Mouse (Mus musculus): ENCODE measurements around the gene Tmem145. TPM values are rescaled to one million over a fixed set of nuclear protein-coding genes. Genes with fewer than 3 reads are reported as not detected.
A peak's percentile ranks its signal among the peaks of the same experiment; 100 is the strongest.

Tmem145 gene
- polyA plus RNA-seq, 1 experiment from 2014 or later, result 0.11 TPM

DNA sequence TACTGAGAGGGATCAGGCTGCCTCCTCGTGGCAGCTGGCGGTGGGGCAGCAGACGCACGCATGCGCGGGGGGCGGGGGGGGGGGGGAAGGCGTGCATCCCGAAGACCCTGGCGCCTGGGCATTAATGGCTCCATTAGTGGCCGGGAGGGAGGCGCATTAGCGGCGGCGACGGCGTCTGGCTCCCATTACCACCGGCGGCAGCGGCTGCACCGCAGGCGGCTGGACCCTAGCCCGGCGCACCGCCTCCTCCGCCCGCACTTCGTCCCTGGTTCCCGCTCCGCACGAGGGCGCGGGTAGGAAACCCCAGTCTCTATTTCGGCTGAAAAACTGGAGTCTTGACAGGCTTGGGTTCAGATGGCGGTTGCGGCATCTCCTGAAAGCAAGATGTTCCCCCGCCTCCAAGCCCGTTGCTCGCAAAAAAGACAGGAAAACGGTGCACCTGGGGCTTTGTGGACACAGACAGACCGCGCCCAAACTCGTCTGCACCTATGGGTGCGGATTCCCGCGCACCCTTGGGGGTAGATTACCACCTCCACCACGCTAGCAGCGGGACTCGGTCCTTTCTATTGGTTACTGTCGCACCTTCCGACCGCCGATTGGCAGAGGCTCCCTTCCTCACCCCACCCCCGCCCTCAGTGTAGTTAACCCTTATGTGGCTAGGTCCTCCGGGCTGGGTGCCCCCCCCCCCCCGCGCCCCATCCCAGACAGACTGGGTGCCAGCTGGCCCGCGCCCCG, 27.4 kb upstream of the Tmem145 start:
- H3K4me2 ChIP-seq, result peak overlapping the region; percentile 92
- ATAC-seq (ENCODE audit: extremely low read depth, insufficient number of reproducible peaks, low FRiP score, low TSS enrichment), result 0 out of 2 replicates have a peak, but pooled peaks have one; percentile 3
- under 1% methylated on average over 50 of the region's 60 CpGs for WGBS

DNA sequence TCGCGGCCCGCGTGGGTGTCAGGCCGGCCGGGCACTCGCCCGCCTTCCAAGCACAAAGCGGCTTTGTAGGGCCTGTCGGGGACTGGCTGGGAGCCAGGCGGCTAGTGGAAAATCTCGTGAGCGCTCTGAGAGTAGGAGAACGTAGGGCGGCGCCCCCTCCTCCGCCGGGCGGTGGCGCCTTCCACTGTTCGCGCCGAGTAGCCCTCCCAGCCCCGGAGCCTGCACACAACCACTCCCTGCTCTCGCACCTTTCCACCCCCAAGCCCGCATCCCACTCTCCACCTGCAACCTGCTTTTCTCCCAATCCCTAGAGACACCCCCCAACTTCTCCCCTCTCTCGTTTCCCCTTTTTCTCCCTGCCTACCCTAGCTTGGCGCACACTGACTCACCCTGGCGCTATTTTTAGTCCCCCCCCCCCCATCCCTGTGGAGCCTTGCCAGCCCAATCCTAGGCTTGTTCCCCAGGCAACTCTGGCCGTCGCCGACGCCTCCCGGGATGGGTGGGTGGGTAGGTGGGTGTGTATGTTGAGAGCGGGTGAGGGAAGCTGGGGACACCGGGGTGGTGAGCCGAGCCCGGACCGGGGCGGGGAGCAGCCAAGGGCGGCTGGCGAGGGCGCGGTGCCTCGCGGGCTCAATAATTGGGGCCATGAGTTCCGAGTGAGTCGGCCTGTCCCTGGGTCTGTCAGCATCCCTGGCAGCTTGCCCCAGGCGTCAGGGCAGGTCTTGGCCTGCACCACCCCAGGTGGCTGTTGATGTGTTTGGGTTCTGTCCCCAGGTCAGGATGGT, 26.6 kb upstream of the Tmem145 start:
- Histone ChIP-seq H3K4me1 (peaks cover 74% of the 10 kb centered on the region), H3K4me2 (peak overlapping the region; percentile 92), H3K27ac (replicated peaks) (peak overlapping the region; percentile 100), H3K27me3 (replicated peaks) (no peaks in the 10 kb centered on the region), H3K36me3 (peaks cover 9% of the 10 kb centered on the region), H3K9me3 (no peaks in the 10 kb centered on the region), H3K4me3 (peak overlapping the region; percentile 69), H3K9ac (peak overlapping the region; percentile 91)
- peak; percentile 6; the same call in 1 of the 2 replicates for ATAC-seq (ENCODE audit: extremely low read depth, insufficient number of reproducible peaks, low FRiP score, low TSS enrichment)
- WGBS, result under 1% methylated on average over 42 of the region's 49 CpGs

More for the DNA sequence above, 27.4 kb upstream of the Tmem145 start:
- H3K9me3 ChIP-seq, result no peaks in the 10 kb centered on the region
- H3K27ac ChIP-seq (replicated peaks), result peak overlapping the region; percentile 100
- peaks cover 74% of the 10 kb centered on the region for H3K4me1 ChIP-seq
- H3K36me3 ChIP-seq, result peaks cover 15% of the 10 kb centered on the region
- peak overlapping the region; percentile 91 for H3K9ac ChIP-seq
- H3K27me3 ChIP-seq (replicated peaks), result no peaks in the 10 kb centered on the region
- H3K4me3 ChIP-seq, result peak overlapping the region; percentile 69

DNA sequence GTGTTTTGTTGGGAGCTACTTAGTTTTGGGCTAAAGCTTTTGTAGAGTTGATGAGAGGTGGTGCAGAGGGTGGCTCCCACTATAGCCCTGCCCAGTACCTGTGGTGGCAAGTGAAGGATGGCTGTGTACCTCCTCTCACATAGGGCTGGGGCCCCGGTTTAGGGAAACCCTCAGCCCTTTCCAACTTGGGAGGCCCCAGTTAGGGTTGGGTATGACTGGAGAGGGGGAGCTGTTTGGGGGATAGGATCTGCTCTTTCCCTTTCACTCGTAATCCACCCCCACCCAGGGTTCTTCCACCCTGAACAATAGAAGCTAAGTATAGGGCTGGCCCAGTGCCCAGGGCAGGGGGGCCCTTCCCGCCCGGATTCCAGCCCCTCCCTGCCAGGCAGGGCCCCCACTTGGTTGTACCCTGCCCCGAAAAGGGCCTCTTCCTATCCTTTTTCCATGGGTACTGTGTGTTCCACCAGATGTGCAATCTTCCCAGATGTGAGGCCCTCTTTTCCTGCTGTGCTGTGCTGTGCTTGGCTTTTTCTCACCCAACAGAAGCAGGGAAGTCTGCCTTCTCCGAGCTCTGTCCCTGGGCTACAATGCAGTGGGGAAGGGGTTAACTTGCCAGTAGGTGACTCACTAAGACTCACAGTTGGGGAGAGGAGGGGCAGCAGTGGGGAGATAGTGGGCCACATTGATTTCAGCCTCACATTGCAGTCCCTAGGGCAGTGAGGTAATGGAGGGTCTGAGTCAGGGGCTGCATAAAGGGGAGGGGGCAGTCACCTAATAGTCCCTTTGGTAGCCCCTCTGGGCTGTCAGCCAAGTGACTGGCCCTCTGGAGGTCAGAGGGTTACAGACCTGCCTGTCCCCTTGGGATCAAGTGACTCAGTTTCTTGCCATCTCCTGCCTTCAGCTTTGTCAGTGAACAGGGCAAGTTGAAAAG, 25.8 kb upstream of the Tmem145 start:
- Histone ChIP-seq H3K9ac (peak overlapping the region; percentile 91), H3K4me3 (peak overlapping the region; percentile 69), H3K27me3 (replicated peaks) (no peaks in the 10 kb centered on the region), H3K4me2 (peak overlapping the region; percentile 92), H3K36me3 (peaks cover 9% of the 10 kb centered on the region), H3K9me3 (no peaks in the 10 kb centered on the region), H3K4me1 (peaks cover 74% of the 10 kb centered on the region), H3K27ac (replicated peaks) (peak overlapping the region; percentile 100)
- WGBS, result under 1% methylated on average over 6 of the region's 6 CpGs
- ATAC-seq (ENCODE audit: extremely low read depth, insufficient number of reproducible peaks, low FRiP score, low TSS enrichment), result peak; percentile 10

DNA sequence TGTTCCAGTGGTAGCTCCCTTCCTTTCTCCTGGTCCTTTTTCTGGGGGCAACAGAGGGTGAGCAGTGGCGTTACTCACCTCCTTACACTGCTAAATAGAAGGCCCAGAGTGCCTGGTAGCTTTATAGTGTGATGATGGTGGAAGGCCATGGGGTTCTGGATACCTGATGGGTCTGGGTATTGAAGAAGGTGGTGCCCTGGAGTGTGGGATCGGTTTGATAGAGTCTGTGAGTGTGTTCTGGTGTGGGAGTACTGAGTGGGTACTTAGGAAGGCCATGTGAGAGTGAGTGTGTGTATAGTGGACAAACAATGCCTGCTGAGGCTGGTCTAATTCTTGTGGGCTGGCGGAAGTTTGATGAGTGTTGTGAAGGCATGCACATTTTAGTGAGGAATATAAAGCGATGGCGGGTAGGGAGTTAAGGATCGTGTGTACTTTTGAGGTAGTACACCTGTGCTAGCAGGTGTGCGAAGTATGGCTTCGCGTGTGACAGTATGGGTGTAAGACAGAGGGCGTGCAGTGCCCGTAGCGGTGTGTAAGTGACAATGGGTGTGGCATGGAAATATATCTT, 24.7 kb upstream of the Tmem145 start:
- Histone ChIP-seq H3K36me3 (peaks cover 18% of the 10 kb centered on the region), H3K27me3 (replicated peaks) (no peaks in the 10 kb centered on the region), H3K9ac (peak overlapping the region; percentile 91), H3K4me1 (peaks cover 63% of the 10 kb centered on the region), H3K27ac (replicated peaks) (peak overlapping the region; percentile 100), H3K4me3 (peak overlapping the region; percentile 69), H3K4me2 (peak overlapping the region; percentile 92), H3K9me3 (no peaks in the 10 kb centered on the region)
- 16% methylated on average over 12 of the region's 12 CpGs for WGBS
- no peak for ATAC-seq (ENCODE audit: extremely low read depth, insufficient number of reproducible peaks, low FRiP score, low TSS enrichment)

DNA sequence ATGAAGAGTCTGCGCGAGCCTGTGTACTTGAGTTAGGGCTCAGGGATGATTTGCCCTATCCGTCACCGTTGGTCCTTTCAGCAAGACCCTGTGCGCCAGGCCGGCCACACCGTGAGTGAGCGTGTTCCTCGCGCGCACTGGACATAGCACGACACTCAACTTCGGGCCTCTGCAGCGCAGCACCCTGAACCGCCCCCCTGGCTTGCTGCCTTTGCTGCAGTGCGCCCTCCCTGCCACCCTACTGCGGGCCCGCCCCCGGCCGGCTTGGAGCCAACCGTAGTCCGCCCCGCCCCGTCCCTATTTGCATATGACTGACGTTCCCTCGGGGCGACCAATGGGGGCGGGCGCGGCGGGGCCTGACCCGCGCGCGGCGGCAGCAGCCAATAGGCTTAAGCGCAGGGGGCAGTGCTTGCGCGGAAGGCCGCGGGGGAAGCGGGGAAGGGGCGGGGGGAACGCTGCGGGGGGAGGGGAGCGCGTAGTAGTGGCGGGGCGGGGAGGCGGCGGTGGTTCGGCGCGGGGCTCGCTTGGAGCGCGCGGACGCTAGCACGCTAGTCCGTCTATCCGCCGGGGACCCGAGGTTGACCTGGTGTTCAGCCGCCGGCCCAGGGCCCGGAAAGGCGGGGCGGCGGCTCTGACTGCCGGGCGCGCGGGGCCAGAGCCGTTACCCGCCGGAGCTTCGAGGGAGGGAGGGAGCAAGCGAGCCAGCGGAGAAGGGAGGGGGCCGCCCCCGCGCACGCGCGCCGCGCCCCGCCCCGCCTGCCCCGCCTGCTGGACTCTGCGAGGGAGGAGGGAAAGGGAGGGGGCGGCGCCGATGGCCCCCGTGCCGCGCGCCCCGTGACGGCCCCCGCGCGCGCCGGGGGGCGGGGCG, 23.9 kb upstream of the Tmem145 start:
- H3K9ac ChIP-seq, result peak overlapping the region; percentile 91
- H3K4me3 ChIP-seq, result peak overlapping the region; percentile 69
- no peaks in the 10 kb centered on the region for H3K27me3 ChIP-seq (replicated peaks)
- H3K9me3 ChIP-seq, result no peaks in the 10 kb centered on the region
- WGBS, result under 1% methylated on average over 55 of the region's 108 CpGs
- H3K4me1 ChIP-seq, result peaks cover 56% of the 10 kb centered on the region
- peak overlapping the region; percentile 97 for H3K4me2 ChIP-seq
- peak; percentile 79 for ATAC-seq (ENCODE audit: extremely low read depth, insufficient number of reproducible peaks, low FRiP score, low TSS enrichment)
- H3K27ac ChIP-seq (replicated peaks), result peak overlapping the region; percentile 100
- peaks cover 25% of the 10 kb centered on the region for H3K36me3 ChIP-seq

DNA sequence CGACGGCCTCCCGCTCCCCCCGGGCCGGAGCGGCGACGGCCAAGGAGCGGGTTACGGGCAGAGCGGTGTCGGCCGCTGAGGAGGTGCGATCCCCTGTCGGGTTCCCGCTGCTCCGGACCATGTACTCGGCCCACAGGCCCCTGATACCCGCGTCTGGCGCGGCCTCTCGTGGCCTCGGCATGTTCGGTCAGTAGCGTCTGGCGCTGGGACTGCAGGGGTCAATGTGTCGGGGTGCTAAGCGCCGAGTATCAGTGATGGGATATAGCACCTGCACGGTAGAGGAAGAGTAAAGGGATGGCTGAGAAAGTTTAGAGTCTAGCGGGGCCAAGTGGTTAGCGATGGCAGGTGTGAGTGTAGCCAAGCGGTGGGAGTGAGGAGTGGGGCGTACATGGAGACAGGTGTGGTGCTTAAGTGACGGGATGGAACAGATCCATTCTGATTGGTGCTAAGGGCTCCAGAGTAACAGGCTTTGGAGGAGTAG, 23.1 kb upstream of the Tmem145 start:
- peak; percentile 0; the same call in 1 of the 2 replicates for ATAC-seq (ENCODE audit: extremely low read depth, insufficient number of reproducible peaks, low FRiP score, low TSS enrichment)
- H3K9me3 ChIP-seq, result no peaks in the 10 kb centered on the region
- H3K36me3 ChIP-seq, result peaks cover 33% of the 10 kb centered on the region
- peak overlapping the region; percentile 97 for H3K4me2 ChIP-seq
- H3K27ac ChIP-seq (replicated peaks), result peak overlapping the region; percentile 100
- peak overlapping the region; percentile 69 for H3K4me3 ChIP-seq
- peaks cover 48% of the 10 kb centered on the region for H3K4me1 ChIP-seq
- no peaks in the 10 kb centered on the region for H3K27me3 ChIP-seq (replicated peaks)
- H3K9ac ChIP-seq, result peak overlapping the region; percentile 87
- 1% methylated on average over 27 of the region's 36 CpGs for whole genome bisulfite sequencing

DNA sequence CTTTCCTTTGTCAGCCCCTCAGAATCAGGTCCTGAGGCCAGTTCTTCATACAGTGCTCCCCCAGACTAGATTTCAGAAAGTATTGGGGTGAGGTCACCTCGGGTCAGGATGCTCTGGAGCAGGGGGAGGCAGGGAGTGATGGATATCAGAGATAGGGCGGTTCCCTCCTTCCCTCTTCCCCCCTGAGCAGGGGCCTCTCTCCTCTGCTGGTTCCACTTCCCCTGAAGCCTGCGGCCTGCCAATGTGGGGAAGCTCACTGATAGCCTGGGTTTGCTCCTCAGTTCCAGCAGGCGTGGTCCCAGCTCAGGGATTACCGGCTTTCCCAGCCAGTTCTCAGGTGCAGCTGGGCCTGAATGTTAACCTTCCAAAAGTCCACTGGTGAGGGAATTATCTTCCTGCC, 22.3 kb upstream of the Tmem145 start:
- Histone ChIP-seq H3K4me2 (peak overlapping the region; percentile 97), H3K36me3 (peaks cover 42% of the 10 kb centered on the region), H3K27me3 (replicated peaks) (no peaks in the 10 kb centered on the region), H3K9me3 (no peaks in the 10 kb centered on the region), H3K9ac (peak overlapping the region; percentile 87), H3K4me1 (peaks cover 45% of the 10 kb centered on the region), H3K4me3 (peak overlapping the region; percentile 69), H3K27ac (replicated peaks) (peak overlapping the region; percentile 100)
- WGBS, result 9% methylated on average over 5 of the region's 5 CpGs
- no peak for ATAC-seq (ENCODE audit: extremely low read depth, insufficient number of reproducible peaks, low FRiP score, low TSS enrichment)

DNA sequence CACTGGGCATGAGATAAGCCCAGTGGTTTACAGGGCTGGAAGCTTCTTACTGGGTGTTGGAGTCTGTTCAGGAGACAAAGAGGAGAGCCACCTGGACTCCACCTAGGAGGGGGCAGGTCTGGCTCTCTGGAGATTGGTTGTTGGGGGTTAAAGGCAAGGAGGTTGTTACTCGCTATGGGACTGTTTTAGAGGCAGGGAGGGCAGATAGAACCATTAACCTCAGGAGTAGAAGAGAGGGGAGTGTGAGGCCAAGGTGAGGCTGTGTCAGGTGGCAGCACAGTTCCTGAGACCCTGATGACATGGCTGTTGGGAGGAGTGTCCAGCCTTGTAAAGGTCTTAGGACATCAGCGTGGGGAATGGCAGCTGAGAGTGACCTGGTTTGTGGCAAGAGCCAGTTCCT, 21.7 kb upstream of the Tmem145 start:
- H3K27ac ChIP-seq (replicated peaks), result peak overlapping the region; percentile 100
- H3K4me1 ChIP-seq, result peaks cover 45% of the 10 kb centered on the region
- peaks cover 47% of the 10 kb centered on the region for H3K36me3 ChIP-seq
- peak overlapping the region; percentile 97 for H3K4me2 ChIP-seq
- no peaks in the 10 kb centered on the region for H3K9me3 ChIP-seq
- peak overlapping the region; percentile 87 for H3K9ac ChIP-seq
- peak overlapping the region; percentile 69 for H3K4me3 ChIP-seq
- 58% methylated on average over 2 of the region's 2 CpGs for WGBS
- no peaks in the 10 kb centered on the region for H3K27me3 ChIP-seq (replicated peaks)
- no peak for ATAC-seq (ENCODE audit: extremely low read depth, insufficient number of reproducible peaks, low FRiP score, low TSS enrichment)

DNA sequence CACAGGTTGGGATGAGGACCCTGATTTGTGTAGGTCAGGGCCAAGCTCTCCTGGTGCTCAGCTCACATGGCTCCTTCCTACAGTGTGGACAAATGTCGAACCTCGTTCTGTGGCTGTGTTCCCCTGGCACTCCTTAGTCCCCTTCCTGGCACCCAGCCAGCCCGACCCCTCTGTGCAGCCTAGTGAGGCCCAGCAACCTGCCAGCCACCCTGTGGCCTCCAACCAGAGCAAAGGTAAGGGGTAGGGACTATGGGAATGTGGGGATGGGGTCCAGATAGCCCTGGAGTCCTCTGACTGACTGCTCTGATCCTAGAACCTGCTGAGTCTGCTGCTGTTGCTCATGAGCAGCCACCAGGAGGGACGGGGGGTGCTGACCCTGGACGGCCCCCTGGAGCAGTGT, 21.1 kb upstream of the Tmem145 start:
- Histone ChIP-seq H3K4me1 (peaks cover 42% of the 10 kb centered on the region), H3K4me3 (peak overlapping the region; percentile 69; the same call in 1 of the 2 replicates), H3K27me3 (replicated peaks) (no peaks in the 10 kb centered on the region), H3K9ac (peak overlapping the region; percentile 87), H3K9me3 (no peaks in the 10 kb centered on the region), H3K4me2 (peak overlapping the region; percentile 97), H3K27ac (replicated peaks) (peak overlapping the region; percentile 100; the same call in 1 of the 2 replicates), H3K36me3 (peaks cover 53% of the 10 kb centered on the region)
- no peak for ATAC-seq (ENCODE audit: extremely low read depth, insufficient number of reproducible peaks, low FRiP score, low TSS enrichment)
- 62% methylated on average over 5 of the region's 5 CpGs for WGBS
